In the genomic region with DNA sequence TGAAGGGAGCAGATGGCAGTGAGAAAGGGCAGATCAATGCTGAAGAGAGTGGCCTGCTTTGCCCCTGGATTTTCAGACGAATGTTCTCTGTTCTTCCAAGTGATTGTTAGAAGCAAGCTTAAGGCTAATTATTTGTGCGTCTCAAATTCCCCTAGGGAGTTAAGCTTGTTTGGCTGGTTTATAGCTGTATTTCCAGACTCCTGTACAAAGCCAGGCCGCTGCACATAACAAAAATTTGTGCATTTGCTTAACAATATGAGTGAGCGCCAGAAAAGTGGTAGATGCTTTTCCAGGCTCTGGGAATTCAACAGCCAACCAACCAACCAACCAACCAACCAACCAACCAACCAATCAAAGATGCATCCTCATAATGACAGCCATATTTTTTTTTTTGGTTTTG, we compare ENCODE assay signal across 18 mouse cellular contexts.
"Had no signal": no experiment of that assay in that cellular context is flagged by ENCODE, and none has a peak within 500 bp of the region (broad histone marks: within the 10 kb centered on the region; RNA-seq: fewer than 3 reads in every experiment).

No protein-coding gene starts in this region.

- H3K27me3 ChIP-seq: liver, embryonic 15.5 days; lung, embryonic 15.5 days; megakaryocyte, embryonic 14.5 days; neural tube, embryonic 12.5 days; stomach, embryonic 15.5 days had no signal

- H3K36me3 ChIP-seq: liver, embryonic 15.5 days; lung, embryonic 15.5 days; midbrain, embryonic 12.5 days; neural tube, embryonic 12.5 days; stomach, embryonic 15.5 days had no signal

- H3K27ac ChIP-seq: liver, embryonic 15.5 days; lung, embryonic 15.5 days; macrophage; midbrain, embryonic 12.5 days; neural tube, embryonic 12.5 days; stomach, embryonic 15.5 days; stomach, postnatal 0 days had no signal

- H3K9me3 ChIP-seq: liver, embryonic 15.5 days; lung, embryonic 15.5 days; midbrain, embryonic 12.5 days; neural tube, embryonic 12.5 days; stomach, embryonic 15.5 days had no signal

- H3K4me2 ChIP-seq: liver, embryonic 15.5 days; lung, embryonic 15.5 days; midbrain, embryonic 12.5 days; neural tube, embryonic 12.5 days; stomach, embryonic 15.5 days had no signal

- H3K4me3 ChIP-seq: liver, embryonic 15.5 days; lung, embryonic 15.5 days; megakaryocyte, embryonic 14.5 days; midbrain, embryonic 12.5 days; neural tube, embryonic 12.5 days; stomach, embryonic 15.5 days had no signal

- ATAC-seq: liver, postnatal 0 days; lung, postnatal 0 days; midbrain, embryonic 16.5 days had no signal

- DNase-seq: liver, postnatal 0 days; lung, adult 2 months; lung, postnatal 14 days; lung, postnatal 36 days; right cerebral cortex, postnatal 14 days; thymus, adult 2 months; thymus, postnatal 25 days; thymus, postnatal 4 days had no signal

- H3K9ac ChIP-seq: liver, embryonic 15.5 days; liver, postnatal 0 days; lung, embryonic 15.5 days; midbrain, embryonic 12.5 days; neural tube, embryonic 12.5 days; stomach, embryonic 15.5 days had no signal

- H3K4me1 ChIP-seq: liver, embryonic 15.5 days; lung, embryonic 15.5 days; megakaryocyte, embryonic 14.5 days; midbrain, embryonic 12.5 days; stomach, embryonic 15.5 days had no signal
